Mouse (Mus musculus): ENCODE results near the gene Uba6.

Gene Uba6

GRCm38 (mm10) chr5:86071538-86071937 is 101.1 kb downstream of the Uba6 start, which contains the start of gene Stap1:
TSS of gene Stap1 (plus strand) at chr5:86071746.
- DNase-seq, result peak; percentile 29 to 53

- DNase-seq, result no peak
Observed at GRCm38 (mm10) chr5:86069121-86069520, 103.5 kb downstream of the Uba6 start.

GRCm38 (mm10) chr5:86068451-86068850 is 104.2 kb downstream of the Uba6 start:
- DNase-seq, result no peak

GRCm38 (mm10) chr5:86066551-86066929 is 106.1 kb downstream of the Uba6 start:
- peak; percentile 78 to 89 for DNase-seq

GRCm38 (mm10) chr5:86065876-86066550 is 106.6 kb downstream of the Uba6 start:
- no peak for DNase-seq

GRCm38 (mm10) chr5:86065101-86065875 is 107.3 kb downstream of the Uba6 start, which contains the start of gene Cenpc1:
TSS of gene Cenpc1 (minus strand) at chr5:86065583.
- DNase-seq, result peak; percentile 97 to 99

GRCm38 (mm10) chr5:86063501-86063900 is 109.1 kb downstream of the Uba6 start:
- no peak for DNase-seq
